Mouse (Mus musculus) gastrocnemius, postnatal 10 days (tissue): ENCODE data around the gene Scpep1. TPM values are rescaled to one million over a fixed set of nuclear protein-coding genes. Genes with fewer than 3 reads are reported as not detected.
"Not testable (repeated sequence)": the region's sequence is repeated elsewhere in the genome, so short reads cannot be mapped to it uniquely, and the experiment has no call there.

Experiments used
- DNase-seq: peaks from one replicate; pipeline ENCODE4 v3.0.0; 2021; ENCODE audit warnings: mixed read lengths
- long read RNA-seq, 2 experiments: library from polyadenylated mRNA; stranded (forward); transcript quantifications; one replicate each; pipeline ENCODE4 v2.0.0; 2021
- total RNA-seq, 2 experiments: library from RNA; stranded (reverse); gene quantifications; 2 replicates each; pipeline ENCODE4 v1.2.3; 2021

Gene Scpep1
- 10 to 100 TPM; 27.2 to 30.4 TPM for total RNA-seq
- long read RNA-seq, experiment 1, transcript Scpep1-201 (13 exons, 2,097 nt): major isoform, 60 of 65 reads
- long read RNA-seq, experiment 1, partial matches to known transcripts: 3 of 65 reads
- long read RNA-seq, experiment 1, other reads (novel, unspliced or antisense): 2 of 65 reads
- long read RNA-seq, experiment 2, transcript Scpep1-201 (13 exons, 2,097 nt): major isoform, 44 of 46 reads
- long read RNA-seq, experiment 2, partial matches to known transcripts: 1 of 46 reads
- long read RNA-seq, experiment 2, other reads (novel, unspliced or antisense): 1 of 46 reads

GRCm38 (mm10) chr11:88955217-88955969 lies at the start of gene Scpep1:
TSS of gene Scpep1 (minus strand) at chr11:88955465.
- DNase-seq: peak; percentile 97

- no peak for DNase-seq
Measured at GRCm38 (mm10) chr11:89003726-89004125, 48.5 kb upstream of the Scpep1 start.

- DNase-seq: no peak
Measured at GRCm38 (mm10) chr11:89003078-89003477, 47.8 kb upstream of the Scpep1 start.

- DNase-seq: peak; percentile 34
Measured at GRCm38 (mm10) chr11:89002621-89003020, 47.4 kb upstream of the Scpep1 start.

- no peak for DNase-seq
Measured at GRCm38 (mm10) chr11:89002068-89002467, 46.8 kb upstream of the Scpep1 start.

GRCm38 (mm10) chr11:89001569-89001968 lies 46.3 kb upstream of the Scpep1 start:
- no peak for DNase-seq

GRCm38 (mm10) chr11:89000527-89000819 lies 45.2 kb upstream of the Scpep1 start:
- no peak for DNase-seq

GRCm38 (mm10) chr11:88999723-89000526 lies 44.7 kb upstream of the Scpep1 start:
- DNase-seq: no peak

- DNase-seq: peak; percentile 92
Measured at GRCm38 (mm10) chr11:88998974-88999722, 43.9 kb upstream of the Scpep1 start, which contains the start of gene Trim25. TSS of gene Trim25 (plus strand) at chr11:88999376.

- no peak for DNase-seq
Measured at GRCm38 (mm10) chr11:88998406-88998805, 43.1 kb upstream of the Scpep1 start.

GRCm38 (mm10) chr11:88997343-88997742 lies 42.1 kb upstream of the Scpep1 start:
- not testable (repeated sequence) for DNase-seq

- no peak for DNase-seq
Measured at GRCm38 (mm10) chr11:88996427-88996826, 41.2 kb upstream of the Scpep1 start.

GRCm38 (mm10) chr11:88995616-88996015 lies 40.4 kb upstream of the Scpep1 start:
- DNase-seq: no peak

GRCm38 (mm10) chr11:88994492-88994891 lies 39.2 kb upstream of the Scpep1 start:
- DNase-seq: no peak

- DNase-seq: peak; percentile 34
Measured at GRCm38 (mm10) chr11:88993625-88994024, 38.4 kb upstream of the Scpep1 start.

- DNase-seq: no peak
Measured at GRCm38 (mm10) chr11:88993186-88993585, 37.9 kb upstream of the Scpep1 start.

GRCm38 (mm10) chr11:88989530-88989929 lies 34.3 kb upstream of the Scpep1 start:
- no peak for DNase-seq

GRCm38 (mm10) chr11:88988956-88989355 lies 33.7 kb upstream of the Scpep1 start:
- DNase-seq: no peak

GRCm38 (mm10) chr11:88986616-88987015 lies 31.4 kb upstream of the Scpep1 start:
- DNase-seq: no peak

- no peak for DNase-seq
Measured at GRCm38 (mm10) chr11:88981337-88981736, 26.1 kb upstream of the Scpep1 start.

GRCm38 (mm10) chr11:88977188-88977587 lies 21.9 kb upstream of the Scpep1 start:
- no peak for DNase-seq

- no peak for DNase-seq
Measured at GRCm38 (mm10) chr11:88976320-88976719, 21.1 kb upstream of the Scpep1 start.
